Mouse (Mus musculus): ENCODE data around the gene Retreg1.

The Retreg1 gene

DNA sequence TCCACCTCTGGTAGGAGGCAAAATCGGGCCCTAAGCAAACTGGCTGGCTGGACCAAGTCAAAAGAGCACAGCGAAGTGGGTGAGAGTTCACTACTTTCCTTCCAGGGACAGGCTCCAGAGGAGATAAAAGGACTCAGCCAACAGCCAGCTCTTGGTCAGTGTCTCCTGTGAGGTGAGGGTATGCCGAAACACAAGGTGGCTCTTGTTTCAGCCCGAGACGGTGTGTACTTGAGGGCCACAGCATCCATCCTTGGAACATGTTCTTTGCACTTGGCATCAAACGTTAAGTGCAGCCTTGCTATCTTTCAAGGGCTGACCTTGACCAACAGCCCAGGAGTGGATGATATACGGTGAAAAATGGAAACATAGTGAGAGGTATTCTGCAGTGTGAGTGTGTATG is 75.7 kb downstream of the Retreg1 start:
- no peak for DNase-seq (ENCODE audit: low read depth, low spot score)

GRCm38 (mm10) chr15:25919995-25920394 is 77.0 kb downstream of the Retreg1 start:
- DNase-seq (ENCODE audit: low read depth, low spot score), result no peak

GRCm38 (mm10) chr15:25920886-25921285 is 77.9 kb downstream of the Retreg1 start:
- DNase-seq (ENCODE audit: low read depth, low spot score), result no peak

DNA sequence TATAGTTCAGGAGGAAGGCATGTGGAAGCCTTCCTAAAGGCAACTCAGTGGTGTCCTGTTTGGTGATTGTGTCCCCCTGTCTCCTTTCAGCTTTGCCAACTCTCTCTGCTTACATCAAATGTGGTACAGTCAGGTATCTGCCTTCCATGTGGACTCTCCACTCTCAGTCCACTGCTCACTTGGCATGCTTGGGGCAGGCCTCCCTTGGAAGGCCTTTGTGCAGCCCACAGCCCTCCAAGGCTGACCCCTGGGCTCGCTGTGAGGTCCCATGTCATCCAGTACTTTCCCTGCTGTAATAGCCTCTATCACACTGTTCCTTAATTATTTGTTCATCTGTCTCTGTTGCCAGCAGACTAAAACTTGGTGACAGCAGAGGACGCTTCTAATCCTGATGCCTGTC is 79.0 kb downstream of the Retreg1 start:
- DNase-seq (ENCODE audit: low read depth, low spot score), result no peak

DNA sequence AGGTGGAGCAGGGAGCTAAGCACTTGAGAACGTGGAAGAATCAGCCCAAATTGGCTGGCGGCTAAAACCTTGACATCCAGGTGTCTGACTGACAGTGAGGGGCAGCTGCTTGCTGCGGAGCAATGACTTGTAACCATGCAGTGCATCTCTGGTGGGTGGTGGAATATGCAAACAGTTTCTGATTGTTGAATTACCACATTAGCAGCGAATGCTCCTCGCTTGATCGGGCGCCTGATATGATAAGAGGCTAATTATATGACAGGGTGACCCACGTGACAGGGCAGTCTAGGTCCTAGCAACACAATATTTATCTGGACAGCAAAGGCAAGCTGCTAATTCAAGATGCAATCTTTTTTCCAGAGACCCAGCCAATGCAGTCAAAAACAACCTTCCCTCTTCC is 80.9 kb downstream of the Retreg1 start:
- no peak for DNase-seq (ENCODE audit: low read depth, low spot score)

DNA sequence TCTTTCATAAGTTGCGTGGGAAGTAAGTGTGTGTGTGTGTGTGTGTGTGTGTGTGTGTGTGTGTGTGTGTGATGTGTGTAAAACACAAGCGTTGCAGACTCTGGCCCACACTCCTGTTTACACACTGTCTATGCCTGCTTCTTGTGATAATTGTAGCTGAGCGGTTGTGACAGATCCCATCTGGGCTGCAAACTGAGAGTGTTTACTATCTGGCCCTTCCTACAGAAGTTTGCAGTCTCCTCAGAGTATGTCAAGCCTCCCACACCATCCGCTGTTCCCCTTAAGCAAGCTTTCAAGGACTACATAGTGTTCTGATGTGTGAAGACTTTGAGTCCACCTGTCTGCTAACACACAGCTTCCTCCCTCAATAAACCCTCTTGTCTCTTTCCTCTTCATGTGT is 83.2 kb downstream of the Retreg1 start:
- no peak for DNase-seq (ENCODE audit: low read depth, low spot score)

DNA sequence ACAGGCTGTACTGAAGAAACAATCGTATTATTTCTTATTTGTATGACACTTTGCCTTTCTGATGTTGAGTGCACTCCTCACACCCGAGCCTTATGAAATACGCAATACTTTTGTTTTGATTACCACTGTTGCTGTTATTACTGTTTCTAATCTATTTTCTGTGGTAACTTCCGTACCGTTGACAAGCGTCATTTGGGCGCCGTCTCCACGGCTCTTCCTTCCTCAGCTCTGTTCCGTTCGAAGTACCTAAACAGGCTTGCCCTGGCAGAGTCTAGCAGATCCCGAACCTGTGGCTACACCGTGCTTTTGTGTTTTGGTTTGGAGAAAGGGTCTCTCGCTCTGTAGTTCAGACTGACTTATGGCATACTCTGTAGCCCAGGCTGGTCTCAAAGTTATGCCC is 84.1 kb downstream of the Retreg1 start:
- DNase-seq (ENCODE audit: low read depth, low spot score), result no peak

- DNase-seq (ENCODE audit: low read depth, low spot score), result no peak
Measured at GRCm38 (mm10) chr15:25928001-25928400, 85.0 kb downstream of the Retreg1 start.

DNA sequence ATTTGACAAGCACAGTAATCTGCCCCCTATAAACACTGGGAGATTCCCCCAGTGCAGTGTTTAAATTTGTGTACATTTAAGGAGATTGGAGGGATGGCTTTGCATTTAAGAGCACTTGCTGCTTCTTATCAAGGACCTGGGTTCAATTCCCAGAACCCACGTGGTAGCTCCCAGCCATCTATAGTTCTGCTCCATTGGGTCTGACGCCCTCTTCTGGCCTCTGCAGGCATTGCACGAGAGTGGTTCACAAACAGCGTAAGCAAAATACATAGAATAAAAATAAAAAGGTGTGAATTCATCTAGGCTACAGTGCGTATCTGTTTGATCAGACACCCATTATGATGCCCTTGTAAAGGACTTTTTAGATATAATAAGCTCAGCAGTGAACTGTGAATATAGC is 85.9 kb downstream of the Retreg1 start:
- DNase-seq (ENCODE audit: low read depth, low spot score), result no peak

GRCm38 (mm10) chr15:25929518-25929917 is 86.5 kb downstream of the Retreg1 start:
- DNase-seq (ENCODE audit: low read depth, low spot score), result no peak

- no peak for DNase-seq (ENCODE audit: low read depth, low spot score)
Measured at GRCm38 (mm10) chr15:25929936-25930335, 87.0 kb downstream of the Retreg1 start.

DNA sequence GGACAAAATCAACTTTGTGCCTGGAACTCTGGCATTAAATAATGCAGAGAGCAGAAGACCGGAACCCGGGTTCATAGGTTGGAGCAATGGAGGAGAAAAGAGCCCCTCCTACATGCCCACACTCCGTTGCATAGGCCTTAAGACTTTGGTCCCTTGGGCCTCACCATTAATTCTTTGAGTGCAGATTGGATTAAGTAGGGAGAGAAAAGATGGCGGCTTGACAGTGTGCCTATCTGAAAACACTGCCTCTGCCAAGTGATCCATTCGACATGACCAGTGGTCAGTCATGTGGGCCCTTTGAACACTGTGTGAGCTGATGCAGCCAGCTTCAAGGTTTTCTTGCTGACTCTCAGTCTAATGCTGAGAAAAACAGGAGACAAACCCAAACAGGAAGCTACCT is 87.7 kb downstream of the Retreg1 start:
- DNase-seq (ENCODE audit: low read depth, low spot score), result no peak

- DNase-seq (ENCODE audit: low read depth, low spot score), result no peak
Measured at GRCm38 (mm10) chr15:25932497-25932896, 89.5 kb downstream of the Retreg1 start.

DNA sequence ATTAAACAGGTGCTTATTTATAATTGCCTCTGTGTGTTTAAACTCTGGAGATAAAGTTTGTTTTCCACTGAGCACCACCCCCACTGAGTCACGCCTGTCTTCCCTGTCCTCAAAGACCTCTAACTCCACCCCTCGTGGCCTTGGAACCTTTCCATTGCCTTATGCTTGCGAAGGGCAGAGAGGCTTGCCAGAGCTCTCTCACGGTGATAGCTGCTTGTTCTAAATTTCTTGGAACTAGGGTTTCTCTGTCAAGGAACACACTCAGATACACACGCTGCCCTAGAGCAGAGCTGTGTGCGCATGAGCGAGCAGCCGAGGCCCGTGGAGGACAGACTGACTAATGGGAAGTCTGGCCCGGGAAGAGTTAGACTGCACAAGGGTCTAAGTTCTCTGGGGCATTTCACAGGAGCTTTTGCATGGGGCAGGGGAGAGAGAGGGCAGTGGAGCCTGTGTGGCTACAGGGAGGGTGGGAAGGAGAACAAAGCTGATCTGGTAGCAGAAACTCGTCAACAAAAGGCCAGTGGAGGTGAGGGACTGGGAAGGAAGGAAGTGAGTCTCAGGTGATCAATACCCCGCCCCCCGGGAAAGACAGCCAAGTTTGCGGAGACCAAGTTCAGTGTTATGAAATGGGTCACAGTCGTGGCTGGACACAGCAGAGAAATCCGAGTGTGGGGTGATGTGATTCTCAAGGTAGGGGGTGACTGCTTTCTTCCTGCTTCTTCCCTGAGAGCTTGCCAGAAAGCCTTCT is 90.1 kb downstream of the Retreg1 start:
- no peak for DNase-seq (ENCODE audit: low read depth, low spot score)

- DNase-seq (ENCODE audit: low read depth, low spot score), result no peak
Measured at GRCm38 (mm10) chr15:25933685-25934108, 90.7 kb downstream of the Retreg1 start.

DNA sequence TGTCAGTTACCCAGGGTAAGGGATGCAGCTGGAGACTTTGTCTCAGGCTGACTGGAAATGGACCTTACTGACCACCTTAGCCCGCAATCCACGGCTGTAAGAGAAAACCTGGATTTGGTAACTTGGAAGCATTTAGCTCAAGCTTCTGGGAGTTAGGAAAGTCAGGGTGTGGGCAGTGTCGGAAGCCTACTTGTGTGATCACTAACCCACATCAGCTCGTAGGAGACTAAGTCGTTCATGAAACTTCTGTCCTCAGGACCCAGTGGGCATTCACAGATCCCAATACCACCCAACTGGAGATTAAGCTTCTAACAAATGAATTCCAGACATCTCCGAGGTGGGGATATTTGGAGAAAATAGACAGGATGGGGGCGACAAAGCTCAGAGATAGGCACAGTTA is 91.4 kb downstream of the Retreg1 start:
- DNase-seq (ENCODE audit: low read depth, low spot score), result no peak

DNA sequence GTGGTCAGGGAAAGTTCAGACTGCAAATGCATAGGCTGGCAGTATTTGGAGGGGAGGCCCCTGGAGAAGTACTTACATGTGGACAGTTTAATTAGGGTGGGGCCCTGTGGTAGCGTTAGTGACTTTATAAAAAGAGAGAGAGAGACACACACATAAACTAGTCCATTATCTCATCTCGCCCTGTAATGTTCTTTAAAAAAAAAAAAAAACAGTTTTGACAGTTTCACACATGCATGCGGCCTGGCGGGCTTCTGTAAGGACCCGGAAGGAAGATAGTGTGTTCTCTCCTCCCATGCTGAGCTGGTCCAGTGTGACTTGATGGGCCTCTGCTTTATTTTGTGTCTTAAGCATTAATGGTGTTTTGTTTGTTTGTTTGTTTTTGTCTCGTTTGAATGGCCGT is 95.5 kb downstream of the Retreg1 start:
- no peak for DNase-seq (ENCODE audit: low read depth, low spot score)

DNA sequence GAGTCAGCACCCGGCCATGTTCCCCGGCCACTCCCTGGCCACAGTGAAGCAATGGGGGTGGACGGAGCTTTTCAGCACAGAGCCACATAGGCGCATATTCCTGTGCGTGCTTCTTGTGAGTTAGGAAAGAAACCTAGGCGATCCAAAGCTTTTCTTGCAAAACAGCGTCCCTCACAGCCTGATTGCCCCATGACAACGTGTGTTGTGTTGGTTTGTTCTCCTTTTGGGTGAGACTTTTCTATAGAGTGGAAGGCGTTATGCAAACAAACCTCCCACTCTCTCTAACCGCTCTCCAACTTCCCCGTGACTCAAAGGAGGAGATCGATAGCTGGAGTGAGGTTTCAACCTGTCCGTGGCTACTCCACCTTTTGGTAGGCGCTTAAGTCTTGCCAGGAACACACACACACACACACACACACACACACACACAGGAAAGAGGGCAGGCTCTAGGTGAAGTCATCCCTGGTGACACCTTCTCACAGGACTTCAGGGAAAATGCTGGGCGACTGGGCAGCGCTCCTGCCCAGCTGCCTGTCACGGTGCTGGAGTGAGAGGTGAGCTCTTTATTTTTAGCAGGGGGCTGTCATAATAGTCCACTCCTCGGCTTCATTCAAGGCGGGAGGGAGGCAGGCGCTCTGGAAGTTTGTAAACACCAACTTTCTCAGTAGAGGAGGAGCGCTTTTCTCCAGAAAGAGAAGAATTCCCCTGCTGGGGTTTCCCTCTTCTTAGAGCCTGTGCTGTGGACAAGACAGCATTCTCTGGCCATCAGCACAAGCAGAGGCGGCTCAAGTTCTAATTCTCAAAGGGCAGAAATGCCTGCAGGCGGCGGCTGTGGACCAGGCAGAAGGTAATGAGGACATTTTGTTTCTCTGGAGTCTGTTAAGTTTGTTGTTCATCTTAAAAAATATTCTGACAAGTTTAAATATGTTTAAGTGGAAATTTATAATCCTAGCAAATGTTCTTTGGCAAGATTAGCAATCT is 97.7 kb downstream of the Retreg1 start:
- DNase-seq (ENCODE audit: low read depth, low spot score), result no peak

GRCm38 (mm10) chr15:25941514-25941913 is 98.5 kb downstream of the Retreg1 start:
- DNase-seq (ENCODE audit: low read depth, low spot score), result no peak

DNA sequence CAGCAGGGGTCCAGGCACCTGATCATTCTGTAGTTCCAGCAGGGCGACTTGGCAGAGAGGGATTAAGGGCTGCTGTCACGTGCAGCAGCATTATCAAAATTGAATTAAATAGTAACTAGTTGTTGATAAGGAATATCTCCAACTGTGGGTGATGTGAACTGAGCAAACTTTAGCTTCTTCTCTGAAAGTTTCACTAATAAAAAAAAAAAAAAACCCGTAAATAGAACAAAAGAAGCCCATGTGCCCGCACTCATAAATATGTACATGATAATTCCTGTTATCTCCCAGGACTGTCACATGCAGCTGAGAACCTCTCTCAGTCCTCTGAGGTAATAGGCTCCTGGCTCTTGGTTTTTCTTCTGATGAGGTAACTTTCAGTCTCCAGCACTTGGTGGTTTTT is 99.4 kb downstream of the Retreg1 start:
- no peak for DNase-seq (ENCODE audit: low read depth, low spot score)

GRCm38 (mm10) chr15:25943386-25944137 is 100.6 kb downstream of the Retreg1 start:
- DNase-seq (ENCODE audit: low read depth, low spot score), result no peak

GRCm38 (mm10) chr15:25945224-25945623 is 102.2 kb downstream of the Retreg1 start:
- no peak for DNase-seq (ENCODE audit: low read depth, low spot score)
